Mouse (Mus musculus) megakaryocyte progenitor cell, adult 5-6 weeks (primary cell): ENCODE data around the gene Pacrg. TPM values are rescaled to one million over a fixed set of nuclear protein-coding genes. Genes with fewer than 3 reads are reported as not detected.

ENCODE experiments used
- ATAC-seq: replicated peaks from 2 replicates; pipeline ENCODE4 v1.8.0; 2016; ENCODE audit warnings: mild to moderate bottlenecking, moderate TSS enrichment, inconsistent platforms; ENCODE audit not compliant: poor library complexity
- total RNA-seq, 2 experiments: library from RNA; stranded (forward) in 1 of 2; stranded (reverse) in 1 of 2; fragments of 157-497, 149-512 nt in 1 of 2; fragments of 200-1000 nt in 1 of 2; gene quantifications; 2 replicates each; pipeline versions ENCODE4 v1.2.3 to v1.2.4; 2015 to 2017

Pacrg gene
- total RNA-seq, 2 experiments from 2014 or later = 0.46 TPM; not detected in 1

DNA sequence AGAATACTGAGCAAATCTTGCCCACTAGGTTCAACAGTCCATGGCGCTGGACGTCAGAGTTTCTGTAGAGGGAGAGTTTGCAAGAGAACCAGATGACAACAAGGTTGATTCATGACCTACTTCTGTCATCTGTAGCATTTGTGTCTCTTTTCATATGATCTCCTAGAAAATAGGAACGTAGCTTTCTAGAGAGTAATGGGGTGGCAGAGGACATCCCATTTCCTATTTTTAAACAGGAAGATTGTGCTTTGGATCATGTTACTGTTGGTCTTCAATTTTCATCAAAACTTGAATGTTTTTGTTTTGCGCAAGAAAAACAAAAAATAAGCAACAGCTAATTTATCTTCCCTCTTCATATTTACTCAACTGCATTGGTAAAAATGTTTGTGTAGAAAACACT lies 379.2 kb downstream of the Pacrg start:
- ATAC-seq = no peak

DNA sequence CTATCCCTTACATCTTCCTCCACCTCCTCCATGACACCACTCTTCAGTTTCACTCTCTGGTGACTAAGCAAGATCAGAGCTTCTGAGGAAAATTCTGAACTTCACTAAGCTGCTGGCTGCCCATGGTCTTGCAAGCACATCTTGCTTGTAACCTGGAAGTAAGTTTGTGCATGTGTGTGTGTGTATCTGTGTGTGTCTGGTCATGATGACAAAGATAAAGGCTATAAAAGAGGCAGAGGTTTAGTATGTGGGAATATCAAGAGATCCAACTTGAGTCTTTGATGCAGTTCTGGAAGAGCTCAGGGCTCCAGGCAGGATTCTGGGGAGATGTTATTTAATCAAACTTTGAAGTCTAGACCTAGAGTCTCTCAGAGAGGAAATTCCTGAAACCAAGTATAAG lies 381.4 kb downstream of the Pacrg start:
- no peak for ATAC-seq

GRCm38 (mm10) chr17:10456409-10456808 lies 383.7 kb downstream of the Pacrg start:
- no peak for ATAC-seq

GRCm38 (mm10) chr17:10455961-10456360 lies 384.1 kb downstream of the Pacrg start:
- ATAC-seq = no peak

GRCm38 (mm10) chr17:10454406-10454805 lies 385.7 kb downstream of the Pacrg start:
- no peak for ATAC-seq

DNA sequence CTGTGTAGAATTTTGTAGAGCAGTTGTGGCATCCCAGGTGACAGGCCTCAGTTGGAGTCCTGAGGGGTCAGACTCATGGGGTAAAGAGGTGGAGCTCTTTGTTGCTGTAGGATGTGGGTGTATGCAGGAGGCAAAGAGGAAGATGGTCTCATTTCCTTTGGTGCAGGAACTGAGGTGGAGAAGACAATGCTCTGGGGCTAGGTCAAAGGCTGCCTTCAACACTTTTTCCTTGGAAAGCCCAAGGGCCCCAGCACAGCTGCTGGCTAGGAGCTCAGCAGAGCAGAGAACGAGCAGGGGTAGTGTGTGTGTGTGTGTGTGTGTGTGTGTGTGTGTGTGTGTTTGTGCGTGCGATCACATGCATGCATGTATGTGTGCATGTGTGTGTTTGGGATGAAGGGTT lies 387.3 kb downstream of the Pacrg start:
- ATAC-seq = no peak

- no peak for ATAC-seq
Measured at GRCm38 (mm10) chr17:10451306-10452077, 388.6 kb downstream of the Pacrg start.

- ATAC-seq = no peak
Measured at GRCm38 (mm10) chr17:10449800-10450299, 390.3 kb downstream of the Pacrg start.

GRCm38 (mm10) chr17:10448417-10448816 lies 391.7 kb downstream of the Pacrg start:
- ATAC-seq = no peak

- no peak for ATAC-seq
Measured at GRCm38 (mm10) chr17:10441501-10442111, 398.5 kb downstream of the Pacrg start.

- ATAC-seq = no peak
Measured at GRCm38 (mm10) chr17:10440961-10441360, 399.1 kb downstream of the Pacrg start.

GRCm38 (mm10) chr17:10439815-10440214 lies 400.3 kb downstream of the Pacrg start:
- no peak for ATAC-seq

GRCm38 (mm10) chr17:10434867-10435266 lies 405.2 kb downstream of the Pacrg start:
- ATAC-seq = no peak

GRCm38 (mm10) chr17:10432525-10433180 lies 407.5 kb downstream of the Pacrg start:
- ATAC-seq = no peak

- no peak for ATAC-seq
Measured at GRCm38 (mm10) chr17:10431849-10432524, 408.1 kb downstream of the Pacrg start.

- no peak for ATAC-seq
Measured at GRCm38 (mm10) chr17:10430831-10431230, 409.3 kb downstream of the Pacrg start.

DNA sequence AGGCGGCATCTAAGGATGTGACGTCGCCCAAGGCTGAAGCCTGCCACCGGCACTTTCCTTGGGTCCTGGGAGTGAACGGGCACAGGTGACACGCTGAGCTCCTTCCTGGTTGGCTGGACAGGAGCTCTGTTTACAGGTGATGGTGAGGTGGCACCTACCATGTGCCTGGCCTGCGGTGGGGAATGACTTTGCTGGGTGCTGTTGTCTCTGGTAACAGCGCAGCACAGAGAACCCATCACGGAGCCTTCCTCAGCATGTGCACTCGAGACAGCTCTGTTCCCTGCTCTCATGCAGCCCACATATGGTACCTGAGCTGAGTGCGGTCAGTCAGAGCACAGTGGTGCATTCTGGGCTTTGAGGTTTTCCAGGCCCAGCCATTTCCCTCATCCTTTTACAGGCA lies 410.7 kb downstream of the Pacrg start:
- no peak for ATAC-seq

GRCm38 (mm10) chr17:10425311-10425710 lies 414.8 kb downstream of the Pacrg start:
- peak; percentile 98 for ATAC-seq

DNA sequence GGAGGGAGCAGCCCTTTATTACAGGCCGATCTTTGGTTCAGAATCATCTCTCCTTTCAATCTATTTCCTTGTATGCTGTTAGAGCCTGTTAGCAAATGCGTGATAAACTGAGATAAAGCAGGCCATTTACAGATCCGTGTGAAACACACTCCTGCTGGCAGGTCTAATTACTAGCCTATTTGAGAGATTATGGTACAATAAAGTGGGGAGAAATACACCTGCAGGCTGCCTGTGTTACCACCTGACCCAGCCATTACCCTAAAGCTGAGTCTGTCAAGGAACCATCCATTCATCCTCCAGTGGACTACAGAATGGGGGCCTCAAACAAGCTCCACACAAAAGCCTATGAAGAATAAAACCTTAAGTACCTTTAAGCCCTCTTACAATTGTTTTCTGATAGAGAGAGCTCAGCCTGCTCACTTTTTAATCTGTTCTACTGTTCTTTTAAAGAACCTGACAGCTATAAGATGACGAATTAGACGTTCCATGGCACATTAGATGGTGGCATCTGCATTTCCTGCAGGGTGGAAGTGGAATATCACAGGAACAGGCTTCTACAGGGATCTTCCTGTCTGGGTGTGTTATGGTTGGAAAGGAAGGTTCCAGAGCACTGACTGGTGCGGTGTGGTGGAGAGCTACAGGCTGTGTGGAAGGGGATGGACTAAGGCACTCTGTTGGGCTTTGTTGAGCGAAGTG lies 422.4 kb downstream of the Pacrg start:
- no peak for ATAC-seq

- no peak for ATAC-seq
Measured at GRCm38 (mm10) chr17:10416995-10417394, 423.1 kb downstream of the Pacrg start.

DNA sequence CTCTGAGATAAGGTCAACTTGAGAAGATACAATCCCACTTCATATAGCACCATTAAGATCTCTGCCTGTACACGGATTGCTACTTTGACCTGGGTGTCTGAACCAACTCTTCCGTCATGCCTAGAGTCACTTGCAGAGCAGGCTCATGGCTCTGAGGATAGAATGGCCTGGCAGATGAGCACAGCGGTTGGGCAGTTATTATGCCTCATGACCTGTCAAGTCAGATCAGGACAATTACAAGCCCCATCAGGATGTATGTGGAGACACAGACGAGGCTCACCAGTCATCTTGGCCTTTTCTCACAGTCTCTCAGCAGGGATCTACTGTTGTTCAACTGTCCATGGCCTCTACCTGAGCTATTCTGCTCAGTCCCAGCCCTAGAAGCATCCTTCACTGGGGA lies 424.0 kb downstream of the Pacrg start:
- ATAC-seq = no peak
